Mouse (Mus musculus) liver, embryonic 14.5 days (tissue): ENCODE measurements around the gene Gpd2.

ENCODE experiments used
- CTCF ChIP-seq: IDR thresholded peaks from 2 replicates; pipeline ENCODE4 v1.5.1; 2016; ENCODE audit warnings: antibody characterized with exemption, low read depth, control low read depth
- EP300 ChIP-seq: IDR thresholded peaks from 2 replicates; pipeline ENCODE4 v1.6.1; 2016; ENCODE audit warnings: antibody characterized with exemption, low read depth

DNA sequence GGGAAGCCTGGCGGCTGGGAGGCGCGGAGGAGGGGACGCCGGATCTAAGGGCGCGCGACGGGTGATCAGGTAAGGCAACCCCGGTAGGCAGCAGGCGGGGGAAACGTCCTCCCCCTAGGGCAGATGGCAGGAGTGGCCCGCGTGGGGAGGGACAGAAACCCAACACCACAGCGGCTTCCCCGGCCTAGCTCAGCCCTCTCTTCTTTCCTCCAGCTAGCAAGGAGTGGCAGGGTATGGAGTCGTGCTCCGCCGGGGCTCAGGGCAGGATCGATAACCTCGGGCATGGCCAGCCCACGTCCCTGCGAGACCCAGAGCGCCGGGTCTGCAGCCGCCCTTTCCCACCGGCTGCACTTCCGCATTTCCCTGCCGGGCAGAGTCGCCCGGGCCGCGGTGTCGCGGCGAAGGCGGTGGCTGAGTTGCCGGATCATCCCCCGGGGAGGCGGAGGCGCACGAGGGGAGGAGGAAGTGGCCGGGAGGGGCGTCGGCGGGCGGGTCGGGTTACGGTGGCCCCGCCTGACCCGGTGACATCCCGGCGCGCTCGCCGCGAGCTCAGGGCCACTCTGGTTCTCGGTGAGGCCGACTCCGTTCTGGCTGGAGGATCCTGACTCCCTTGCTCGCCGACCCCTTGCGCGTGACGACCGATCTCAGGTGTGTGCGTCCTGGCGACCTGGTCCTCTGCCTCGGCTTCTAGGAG lies 632 bp downstream of the Gpd2 start:
- TF ChIP-seq CTCF (no peak), EP300 (no peak)
